Mouse (Mus musculus) frontal cortex, adult (tissue): ENCODE results near the gene Zfhx3.

Source experiments
- ATAC-seq: cut with Nextera tagmentation; 2 replicates; pipeline ENCODE4 v1.9.2; 2017; ENCODE audit warnings: mild to moderate bottlenecking, moderate library complexity, mixed read lengths; ENCODE audit not compliant: low TSS enrichment

Zfhx3 gene

GRCm38 (mm10) chr8:108748851-108749376 lies 806.5 kb downstream of the Zfhx3 start:
- ATAC-seq: no peak

GRCm38 (mm10) chr8:108750806-108751205 lies 808.4 kb downstream of the Zfhx3 start:
- no peak for ATAC-seq

- ATAC-seq: no peak
Observed at GRCm38 (mm10) chr8:108754556-108754955, 812.1 kb downstream of the Zfhx3 start.

- ATAC-seq: peak; percentile 30
Observed at GRCm38 (mm10) chr8:108755400-108756325, 813.2 kb downstream of the Zfhx3 start.

GRCm38 (mm10) chr8:108759511-108760330 lies 817.3 kb downstream of the Zfhx3 start:
- ATAC-seq: peak; percentile 70

GRCm38 (mm10) chr8:108760745-108761144 lies 818.3 kb downstream of the Zfhx3 start:
- no peak for ATAC-seq

GRCm38 (mm10) chr8:108762567-108762966 lies 820.1 kb downstream of the Zfhx3 start:
- no peak for ATAC-seq

- no peak for ATAC-seq
Observed at GRCm38 (mm10) chr8:108764403-108765194, 822.2 kb downstream of the Zfhx3 start.

GRCm38 (mm10) chr8:108766102-108766501 lies 823.7 kb downstream of the Zfhx3 start:
- ATAC-seq: no peak

- ATAC-seq: no peak
Observed at GRCm38 (mm10) chr8:108768051-108768450, 825.6 kb downstream of the Zfhx3 start.

GRCm38 (mm10) chr8:108770334-108770733 lies 827.9 kb downstream of the Zfhx3 start:
- no peak for ATAC-seq

GRCm38 (mm10) chr8:108773436-108773835 lies 831.0 kb downstream of the Zfhx3 start:
- ATAC-seq: no peak

GRCm38 (mm10) chr8:108778063-108778462 lies 835.6 kb downstream of the Zfhx3 start:
- ATAC-seq: no peak

- no peak for ATAC-seq
Observed at GRCm38 (mm10) chr8:108778551-108778950, 836.1 kb downstream of the Zfhx3 start.

- ATAC-seq: no peak; the same call in 1 of the 2 replicates
Observed at GRCm38 (mm10) chr8:108780766-108781165, 838.3 kb downstream of the Zfhx3 start.

GRCm38 (mm10) chr8:108781192-108781591 lies 838.7 kb downstream of the Zfhx3 start:
- no peak for ATAC-seq

- no peak for ATAC-seq
Observed at GRCm38 (mm10) chr8:108783155-108783554, 840.7 kb downstream of the Zfhx3 start.

GRCm38 (mm10) chr8:108788156-108788761 lies 845.8 kb downstream of the Zfhx3 start:
- ATAC-seq: no peak

- ATAC-seq: no peak
Observed at GRCm38 (mm10) chr8:108788762-108789157, 846.3 kb downstream of the Zfhx3 start.

GRCm38 (mm10) chr8:108790559-108791293 lies 848.3 kb downstream of the Zfhx3 start:
- ATAC-seq: peak; percentile 93
